ENCODE assay signal across 19 mouse cellular contexts in the genomic region with DNA sequence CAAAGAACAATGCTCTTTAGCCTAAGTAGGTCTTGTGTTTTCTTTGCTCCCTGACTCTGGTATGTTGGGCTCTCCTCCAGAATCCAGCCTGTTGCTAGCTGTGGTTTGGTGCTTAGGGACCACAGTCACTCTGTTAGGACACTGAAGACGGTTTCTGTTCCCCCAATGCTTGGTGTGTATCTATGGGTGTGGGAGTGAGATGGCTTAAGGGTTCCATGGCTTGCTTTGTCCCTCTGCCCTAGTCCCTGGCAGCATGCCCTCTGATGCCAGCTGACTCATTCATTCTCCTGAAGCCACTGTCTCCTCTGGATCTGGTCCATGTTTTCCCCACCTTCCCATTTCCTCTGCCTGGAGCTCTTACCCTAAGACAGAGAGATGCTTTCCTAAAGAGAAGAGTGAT. TPM values are rescaled to one million over a fixed set of nuclear protein-coding genes. Genes with fewer than 3 reads are reported as not detected.
"Had no signal": no experiment of that assay in that cellular context is flagged by ENCODE, and none has a peak within 500 bp of the region (broad histone marks: within the 10 kb centered on the region; RNA-seq: fewer than 3 reads in every experiment).

No protein-coding gene starts in this region.

- DNase-seq: kidney, postnatal 14 days; lung, embryonic 14.5 days; lung, postnatal 14 days; midbrain, embryonic 14.5 days; thymus, adult 2 months; thymus, postnatal 25 days had no signal

- H3K27me3 ChIP-seq: kidney, embryonic 15.5 days; limb, embryonic 15.5 days; liver, embryonic 12.5 days; neural tube, embryonic 12.5 days had no signal

- H3K4me2 ChIP-seq: kidney, embryonic 15.5 days; limb, embryonic 15.5 days; liver, embryonic 12.5 days; lung, embryonic 14.5 days; neural tube, embryonic 12.5 days had no signal

- H3K4me1 ChIP-seq: kidney, embryonic 15.5 days; limb, embryonic 15.5 days; liver, embryonic 12.5 days; midbrain, embryonic 10.5 days; neural tube, embryonic 12.5 days had no signal

- H3K36me3 ChIP-seq: kidney, embryonic 15.5 days; limb, embryonic 15.5 days; liver, embryonic 12.5 days; midbrain, embryonic 10.5 days; neural tube, embryonic 12.5 days had no signal

- H3K9me3 ChIP-seq: kidney, embryonic 15.5 days; limb, embryonic 15.5 days; liver, embryonic 12.5 days; midbrain, embryonic 10.5 days; neural tube, embryonic 12.5 days had no signal

- H3K4me3 ChIP-seq: kidney, embryonic 15.5 days; limb, embryonic 15.5 days; liver, embryonic 12.5 days; midbrain, embryonic 10.5 days; myocyte; neural tube, embryonic 12.5 days had no signal

- H3K9ac ChIP-seq: kidney, embryonic 15.5 days; limb, embryonic 15.5 days; liver, embryonic 12.5 days; lung, embryonic 14.5 days; neural tube, embryonic 12.5 days had no signal

- ATAC-seq: liver, embryonic 12.5 days had no signal

- H3K27ac ChIP-seq: kidney, embryonic 15.5 days; limb, embryonic 15.5 days; liver, embryonic 12.5 days; midbrain, embryonic 10.5 days; neural tube, embryonic 12.5 days had no signal

RNA-seq across cellular contexts. Expression of gene Areg, which starts 24.8 kb away (rescaled TPM):
- total RNA-seq: left cerebral cortex, postnatal 14 days; neutrophil, adult 5-6 weeks had no signal
- polyA plus RNA-seq: kidney, embryonic 15.5 days; limb, embryonic 11.5 days; liver, embryonic 12.5 days; liver, embryonic 16.5 days; midbrain, embryonic 10.5 days; midbrain, embryonic 14.5 days had no signal

RNA-seq across cellular contexts. Expression of gene Ereg, which starts 40.2 kb away (rescaled TPM):
- total RNA-seq: layer of hippocampus, adult 8-10 months; layer of hippocampus, postnatal 14 days; left cerebral cortex, adult 18-20 months; left cerebral cortex, postnatal 14 days had no signal
- polyA plus RNA-seq: kidney, embryonic 15.5 days; limb, embryonic 11.5 days; midbrain, embryonic 10.5 days; midbrain, embryonic 14.5 days; neural tube, embryonic 12.5 days had no signal
